Mouse (Mus musculus) heart, postnatal 4 days (tissue): ENCODE data around the gene Myod1. TPM values are rescaled to one million over a fixed set of nuclear protein-coding genes. Genes with fewer than 3 reads are reported as not detected.

Experiments used
- DNase-seq: peaks from one replicate; pipeline ENCODE4 v3.0.0; 2021
- total RNA-seq, 2 experiments: library from RNA; stranded (reverse); gene quantifications; 2 replicates each; pipeline ENCODE4 v1.2.3; 2021

The Myod1 gene
- total RNA-seq, 2 experiments from 2014 or later, result not detected

- DNase-seq, result no peak
Measured at GRCm38 (mm10) chr7:46417467-46417866, 41.2 kb downstream of the Myod1 start.

- DNase-seq, result no peak
Measured at GRCm38 (mm10) chr7:46418102-46418622, 41.9 kb downstream of the Myod1 start.

GRCm38 (mm10) chr7:46421535-46421934 is 45.3 kb downstream of the Myod1 start:
- no peak for DNase-seq

- DNase-seq, result no peak
Measured at GRCm38 (mm10) chr7:46422052-46422763, 45.9 kb downstream of the Myod1 start.

- peak; percentile 56 for DNase-seq
Measured at GRCm38 (mm10) chr7:46422764-46423412, 46.6 kb downstream of the Myod1 start.

GRCm38 (mm10) chr7:46423951-46424350 is 47.7 kb downstream of the Myod1 start:
- no peak for DNase-seq

- DNase-seq, result no peak
Measured at GRCm38 (mm10) chr7:46425012-46425411, 48.7 kb downstream of the Myod1 start.

Other genes starting within 250 kb of the Myod1 start
- gene Abcc8, start 196.4 kb upstream of the Myod1 start, total RNA-seq, result 10 to 100 TPM; 72.8 to 79.6 TPM
- 10 to 100 TPM; 13.1 to 14.2 TPM for gene Ush1c, start 138.0 kb upstream of the Myod1 start, total RNA-seq
- gene Otog, start 135.5 kb upstream of the Myod1 start, total RNA-seq, result not detected
- under 1 TPM; 0.02 to 0.05 TPM for gene Kcnc1, start 20.0 kb downstream of the Myod1 start, total RNA-seq